Mouse (Mus musculus) spleen, adult 2 months (tissue): ENCODE measurements around the gene Atl1.

Source experiments
- CTCF ChIP-seq: fragments of 200-500 bp; IDR thresholded peaks from 2 replicates; pipeline ENCODE4 v1.5.1; 2011; ENCODE audit warnings: mild to moderate bottlenecking, inconsistent platforms; ENCODE audit not compliant: insufficient read depth, insufficient read length, insufficient replicate concordance; ENCODE audit errors: extremely low read depth
- POLR2A ChIP-seq: fragments of 200-500 bp; IDR thresholded peaks from 2 replicates; pipeline ENCODE4 v1.6.1; 2011; ENCODE audit warnings: low read depth, low read length, inconsistent platforms

DNA sequence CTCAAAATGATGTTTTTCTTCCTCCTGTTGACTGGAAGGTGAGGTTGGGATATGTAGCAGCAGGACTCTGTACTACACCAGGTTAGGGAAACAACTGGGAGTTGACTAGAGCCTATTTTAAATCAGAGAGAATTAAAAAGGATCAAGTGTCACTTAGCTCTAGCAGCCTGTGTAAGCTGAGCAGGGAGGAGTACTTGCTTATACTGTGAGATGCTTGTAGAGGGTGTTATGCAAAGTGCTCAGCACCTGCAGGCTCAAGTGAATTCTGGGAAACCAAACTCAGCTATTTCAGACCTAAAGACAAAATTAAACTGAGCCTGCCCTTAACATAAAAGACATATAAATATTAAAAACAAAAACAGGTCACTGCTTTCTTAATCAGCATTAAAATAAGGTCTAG is 81.3 kb downstream of the Atl1 start:
- no peak for TF ChIP-seq POLR2A
- no peak for TF ChIP-seq CTCF
